Mouse (Mus musculus) neural tube, embryonic 15.5 days (tissue): ENCODE measurements around the gene Gm6525. TPM values are rescaled to one million over a fixed set of nuclear protein-coding genes. Genes with fewer than 3 reads are reported as not detected.

Source experiments
- ATAC-seq: fragments of 200-750 bp; cut with Nextera tagmentation; 2 replicates; pipeline ENCODE4 v1.8.0; 2017; ENCODE audit warnings: mild to moderate bottlenecking, moderate TSS enrichment, moderate library complexity; ENCODE audit not compliant: low FRiP score
- H3K27ac ChIP-seq: fragments of 300-500 bp; sonication (generic); replicated peaks from 2 replicates; pipeline ENCODE4 v1.5.1; 2015; ENCODE audit warnings: mild to moderate bottlenecking, inconsistent platforms
- H3K27me3 ChIP-seq: fragments of 300-500 bp; sonication (generic); replicated peaks from 2 replicates; pipeline ENCODE4 v1.6.1; 2015; ENCODE audit warnings: inconsistent platforms
- H3K36me3 ChIP-seq: fragments of 300-500 bp; sonication (generic); 2 replicates; pipeline ENCODE4 v1.6.1; 2015; ENCODE audit warnings: inconsistent platforms
- H3K4me1 ChIP-seq: fragments of 300-500 bp; sonication (generic); 2 replicates; pipeline ENCODE4 v1.6.1; 2015; ENCODE audit warnings: inconsistent platforms
- H3K4me2 ChIP-seq: fragments of 300-500 bp; sonication (generic); 2 replicates; pipeline ENCODE4 v1.6.1; 2015; ENCODE audit warnings: inconsistent platforms, mild to moderate bottlenecking, moderate library complexity
- H3K4me3 ChIP-seq: fragments of 300-500 bp; sonication (generic); replicated peaks from 2 replicates; pipeline ENCODE4 v1.5.1; 2015; ENCODE audit warnings: mild to moderate bottlenecking, inconsistent platforms
- H3K9ac ChIP-seq: fragments of 300-500 bp; sonication (generic); replicated peaks from 2 replicates; pipeline ENCODE4 v1.6.1; 2015; ENCODE audit warnings: mild to moderate bottlenecking, inconsistent platforms
- H3K9me3 ChIP-seq: fragments of 300-500 bp; sonication (generic); replicated peaks from 2 replicates; pipeline ENCODE4 v1.6.1; 2016; ENCODE audit warnings: inconsistent platforms
- WGBS: fragments of 180-500 bp; shearing (Covaris S2); methylation state at CpG from one replicate; pipeline ENCODE4 v1.1.7; 2015; ENCODE audit warnings: mixed read lengths; 5-methylcytosine and 5-hydroxymethylcytosine counted together
- polyA plus RNA-seq: library from polyadenylated mRNA; unstranded; fragments of >200 nt; fragmentation: Nextera tagmentation; extraction: Ambion mirVana; gene quantifications from 2 replicates; pipeline ENCODE4 v1.2.1, GENCODE M21; 2015

Gene Gm6525
- polyA plus RNA-seq, 1 experiment from 2014 or later: 2.4 TPM

DNA sequence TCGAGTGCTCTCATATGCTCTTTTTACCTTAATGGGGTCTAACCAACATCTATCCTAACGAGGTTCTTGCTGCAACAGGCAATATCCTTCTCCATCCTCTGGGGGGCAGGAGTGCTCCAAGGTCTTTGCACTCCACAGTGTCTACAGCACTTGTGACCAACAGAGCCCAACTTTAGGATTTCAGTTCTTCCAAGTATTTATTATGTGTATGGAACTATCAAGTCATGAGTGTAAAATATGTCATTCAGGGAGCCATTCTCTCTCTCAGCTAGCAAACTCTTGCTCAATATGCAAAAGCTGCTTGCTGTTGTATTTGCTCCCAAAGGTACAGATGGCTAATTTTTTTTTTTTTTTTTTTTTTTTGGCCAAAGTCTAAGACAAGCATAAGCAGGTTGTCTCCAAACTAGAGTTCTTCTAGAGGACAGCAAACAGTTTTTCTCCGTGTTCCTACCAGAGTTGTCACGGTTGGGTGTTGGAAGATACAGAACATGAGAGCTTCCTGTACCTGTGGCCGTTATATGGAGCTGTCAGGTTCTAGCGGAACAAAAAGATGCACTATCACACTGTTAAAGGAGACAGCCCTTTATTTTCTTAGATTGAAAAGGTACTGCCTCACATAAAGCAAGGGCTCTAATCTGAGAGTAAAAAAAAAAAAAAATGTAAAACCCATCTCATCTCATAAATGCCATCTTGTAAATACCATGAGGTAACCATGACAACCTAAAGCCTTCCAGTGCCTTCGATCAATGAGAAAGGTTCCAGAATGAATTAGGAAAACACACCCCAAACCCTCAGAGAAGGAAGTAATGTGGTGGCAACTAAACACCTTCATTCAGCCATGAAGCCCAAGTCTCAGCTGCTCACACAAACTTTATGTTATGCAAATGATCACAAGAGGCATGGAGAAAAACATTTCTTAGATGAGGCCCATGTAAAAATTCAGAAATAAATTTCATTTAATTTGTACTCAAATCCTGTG is 1.7 kb downstream of the Gm6525 start:
- Histone ChIP-seq H3K4me2 (no peak overlapping the region), H3K4me3 (no peak overlapping the region), H3K27ac (no peak overlapping the region), H3K4me1 (no peaks in the 10 kb centered on the region; the same call in 1 of the 2 replicates), H3K9ac (no peak overlapping the region), H3K27me3 (no peaks in the 10 kb centered on the region), H3K36me3 (peaks cover 36% of the 10 kb centered on the region), H3K9me3 (no peaks in the 10 kb centered on the region)
- WGBS: 47% methylated on average over 7 of the region's 7 CpGs
- peak; percentile 79 for ATAC-seq

DNA sequence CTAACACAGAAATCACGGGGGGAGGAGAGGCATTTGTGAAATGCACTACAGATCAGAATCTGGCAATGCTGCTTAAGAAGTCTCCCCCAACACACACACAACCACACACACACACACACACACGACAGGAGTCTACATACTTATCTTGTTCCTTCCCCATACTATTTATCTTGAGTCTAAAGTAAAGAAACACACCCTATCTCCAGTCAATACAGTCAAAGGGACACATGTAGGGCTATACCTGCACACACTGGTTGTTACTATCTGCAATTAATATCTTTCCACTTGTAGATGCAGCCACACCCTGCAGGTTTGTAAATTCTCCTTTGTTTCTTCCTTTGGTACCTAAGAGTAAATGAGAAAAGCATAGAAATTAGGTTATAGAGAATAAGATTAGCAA is 3.9 kb downstream of the Gm6525 start:
- Histone ChIP-seq H3K9me3 (no peaks in the 10 kb centered on the region), H3K9ac (no peak overlapping the region), H3K27me3 (no peaks in the 10 kb centered on the region), H3K4me1 (peaks cover 10% of the 10 kb centered on the region; the same call in 1 of the 2 replicates), H3K4me3 (no peak overlapping the region), H3K36me3 (peaks cover 20% of the 10 kb centered on the region), H3K4me2 (no peak overlapping the region), H3K27ac (no peak overlapping the region)
- no peak for ATAC-seq
- WGBS: 82% methylated on average over 2 of the region's 2 CpGs

DNA sequence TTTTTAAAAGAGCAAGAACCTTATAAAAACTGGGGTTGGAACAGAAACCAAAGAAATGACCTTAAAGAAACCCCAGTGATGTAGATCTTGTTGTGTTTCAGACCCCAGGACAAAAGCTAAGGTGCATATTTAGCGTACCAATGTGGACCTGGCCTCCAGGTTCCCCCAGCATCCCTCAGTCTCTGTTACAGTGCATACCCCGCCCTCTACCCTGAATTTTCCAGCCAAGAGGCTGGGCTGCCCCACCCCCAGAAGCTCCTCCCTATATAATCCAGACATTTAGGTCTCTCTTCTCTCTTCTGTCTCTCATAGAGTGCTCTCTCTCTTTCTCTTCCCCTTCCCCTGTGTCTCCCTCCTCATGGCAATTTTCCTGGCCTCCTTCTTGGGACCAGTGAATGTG is 6.4 kb downstream of the Gm6525 start:
- H3K4me3 ChIP-seq: no peak overlapping the region
- no peaks in the 10 kb centered on the region for H3K9me3 ChIP-seq
- H3K27ac ChIP-seq: no peak overlapping the region
- no peak overlapping the region for H3K4me2 ChIP-seq
- WGBS: 90% methylated on average over 2 of the region's 2 CpGs
- peaks cover 10% of the 10 kb centered on the region; the same call in 1 of the 2 replicates for H3K4me1 ChIP-seq
- H3K27me3 ChIP-seq: no peaks in the 10 kb centered on the region
- peaks cover 20% of the 10 kb centered on the region for H3K36me3 ChIP-seq
- ATAC-seq: no peak
- no peak overlapping the region for H3K9ac ChIP-seq

- H3K27ac ChIP-seq: no peak overlapping the region
Observed at GRCm38 (mm10) chr3:84181102-84181501, 7.2 kb downstream of the Gm6525 start.

DNA sequence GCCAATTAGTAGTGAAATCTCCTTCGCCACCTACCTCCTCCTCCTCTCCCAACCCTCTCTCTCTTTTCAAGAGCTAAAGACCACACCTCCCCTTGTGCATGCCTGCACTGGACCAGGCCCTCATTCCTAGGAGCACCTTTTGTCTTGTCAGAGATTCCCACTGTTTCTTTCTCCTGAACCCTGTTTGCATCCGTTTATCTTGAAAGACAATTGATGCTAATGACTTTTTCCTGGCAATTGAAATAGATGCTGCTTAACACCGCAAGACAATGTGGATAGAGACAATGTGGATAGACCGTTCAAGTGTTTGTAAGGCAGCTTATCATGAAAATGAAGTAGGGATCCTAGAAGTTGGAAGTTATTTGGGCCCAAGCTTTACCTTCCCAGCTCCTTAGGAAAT is 7.8 kb downstream of the Gm6525 start:
- Histone ChIP-seq H3K4me3 (no peak overlapping the region), H3K9ac (no peak overlapping the region), H3K27ac (no peak overlapping the region), H3K4me2 (no peak overlapping the region), H3K27me3 (no peaks in the 10 kb centered on the region), H3K9me3 (no peaks in the 10 kb centered on the region), H3K36me3 (peaks cover 15% of the 10 kb centered on the region), H3K4me1 (peaks cover 10% of the 10 kb centered on the region; the same call in 1 of the 2 replicates)
- 21% methylated on average over 4 of the region's 4 CpGs for WGBS
- no peak for ATAC-seq

More at GRCm38 (mm10) chr3:84181102-84181501, 7.2 kb downstream of the Gm6525 start:
- Histone ChIP-seq H3K27me3 (no peaks in the 10 kb centered on the region), H3K9me3 (no peaks in the 10 kb centered on the region), H3K4me3 (no peak overlapping the region), H3K9ac (no peak overlapping the region), H3K36me3 (peaks cover 20% of the 10 kb centered on the region), H3K4me2 (no peak overlapping the region), H3K4me1 (peaks cover 10% of the 10 kb centered on the region; the same call in 1 of the 2 replicates)
- ATAC-seq: no peak
- WGBS: 54% methylated on average over 8 of the region's 8 CpGs

- 62% methylated on average over 10 of the region's 10 CpGs for WGBS
- H3K36me3 ChIP-seq: peaks cover 30% of the 10 kb centered on the region
Observed at GRCm38 (mm10) chr3:84189629-84190173, 15.8 kb downstream of the Gm6525 start.

DNA sequence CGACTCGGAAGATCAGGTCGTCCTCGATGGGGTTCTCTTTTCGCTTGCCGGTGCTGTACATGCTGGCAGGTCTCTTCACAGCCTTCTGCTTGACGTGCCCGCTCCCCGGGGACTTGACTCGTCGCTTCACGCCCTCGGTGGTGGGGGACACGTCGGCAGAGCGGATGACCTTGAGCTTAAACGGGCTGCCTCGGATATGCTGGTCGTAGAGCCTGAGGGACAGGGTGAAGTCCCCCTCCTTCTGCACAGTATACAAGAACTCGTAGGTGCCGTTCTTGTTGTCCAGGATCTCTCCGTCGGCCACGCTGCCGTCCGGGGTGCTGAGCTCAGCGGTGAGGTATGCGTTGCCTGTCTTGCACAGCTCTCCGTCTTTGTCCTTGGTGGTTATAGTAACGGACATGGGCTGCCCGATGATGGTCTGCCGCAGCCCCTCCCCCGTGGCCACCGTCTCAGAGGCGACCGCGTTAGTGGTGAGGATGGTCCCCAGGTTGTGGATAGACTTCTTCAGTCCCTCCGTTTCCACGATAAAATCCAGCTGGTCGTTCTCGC is 16.7 kb downstream of the Gm6525 start:
- Histone ChIP-seq H3K36me3 (peaks cover 30% of the 10 kb centered on the region), H3K9me3 (no peaks in the 10 kb centered on the region), H3K9ac (no peak overlapping the region), H3K4me2 (peak overlapping the region; percentile 41), H3K27me3 (no peaks in the 10 kb centered on the region), H3K4me1 (peaks cover 19% of the 10 kb centered on the region), H3K27ac (no peak overlapping the region), H3K4me3 (no peak overlapping the region)
- WGBS: 15% methylated on average over 41 of the region's 41 CpGs
- ATAC-seq: peak; percentile 39; the same call in 1 of the 2 replicates

More at GRCm38 (mm10) chr3:84189629-84190173, 15.8 kb downstream of the Gm6525 start:
- Histone ChIP-seq H3K4me3 (no peak overlapping the region), H3K27ac (no peak overlapping the region), H3K4me1 (peaks cover 19% of the 10 kb centered on the region), H3K4me2 (peak overlapping the region; percentile 41), H3K27me3 (no peaks in the 10 kb centered on the region), H3K9me3 (no peaks in the 10 kb centered on the region), H3K9ac (no peak overlapping the region)
- no peak for ATAC-seq

DNA sequence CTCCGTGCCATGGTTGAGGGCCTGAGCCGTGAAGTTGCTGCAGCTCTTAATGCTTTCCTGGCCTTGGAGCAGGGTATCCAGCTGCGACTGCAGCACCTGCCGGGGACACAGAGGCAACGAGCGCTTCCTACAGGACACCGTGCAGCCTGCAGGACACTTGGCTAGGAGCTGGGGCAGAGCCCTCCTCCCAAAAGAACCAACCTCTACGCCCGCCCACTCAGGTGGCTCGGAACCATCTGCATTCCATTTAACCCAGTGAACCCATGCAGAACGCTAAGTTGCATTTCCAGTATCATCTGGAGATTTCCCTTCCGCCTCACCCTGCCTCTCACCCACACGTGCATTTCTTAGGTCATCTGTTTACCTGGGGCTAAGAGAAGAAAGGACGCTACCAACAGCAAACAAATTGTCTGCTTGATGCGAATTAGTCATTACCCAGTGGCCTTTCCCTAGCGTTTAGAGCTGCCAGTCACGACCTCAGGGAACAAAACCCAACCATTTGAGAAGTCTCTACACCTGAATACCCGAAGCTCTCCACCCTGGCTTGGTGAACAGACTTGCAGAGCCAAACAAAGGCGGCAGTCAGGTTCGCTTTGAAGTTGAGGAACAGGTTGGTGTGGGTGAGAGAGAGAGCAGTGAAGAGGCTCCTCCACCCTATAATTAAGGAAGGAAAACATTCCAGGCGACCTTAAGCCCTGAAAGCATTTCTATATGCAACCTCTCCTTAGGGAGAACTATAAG is 17.4 kb downstream of the Gm6525 start:
- 49% methylated on average over 21 of the region's 21 CpGs for WGBS
- H3K4me2 ChIP-seq: peak overlapping the region; percentile 41; the same call in 1 of the 2 replicates
- H3K36me3 ChIP-seq: peaks cover 32% of the 10 kb centered on the region
- H3K9ac ChIP-seq: no peak overlapping the region
- H3K9me3 ChIP-seq: no peaks in the 10 kb centered on the region
- H3K27me3 ChIP-seq: no peaks in the 10 kb centered on the region
- no peak overlapping the region for H3K27ac ChIP-seq
- ATAC-seq: peak; percentile 56
- H3K4me3 ChIP-seq: no peak overlapping the region
- H3K4me1 ChIP-seq: peaks cover 19% of the 10 kb centered on the region

DNA sequence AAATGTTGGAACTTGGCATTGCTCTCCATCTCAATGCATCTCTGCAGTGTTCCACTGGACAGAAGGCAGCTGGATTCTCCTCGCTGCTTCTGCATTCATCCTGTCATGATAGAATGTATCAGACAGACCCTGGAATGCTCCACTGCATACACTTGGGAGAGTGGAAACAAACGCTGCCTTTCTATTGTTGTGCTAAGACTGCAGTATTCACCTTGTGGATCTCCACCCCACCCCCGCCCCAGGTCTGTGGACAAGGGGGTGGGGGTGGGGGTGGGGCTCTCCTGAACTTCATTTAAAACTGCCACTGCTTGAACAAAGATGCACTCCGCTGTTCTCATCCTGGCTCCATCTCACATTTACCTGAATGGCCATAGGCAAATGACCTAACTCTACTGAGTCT is 20.0 kb downstream of the Gm6525 start:
- H3K27ac ChIP-seq: no peak overlapping the region
- H3K4me2 ChIP-seq: no peak overlapping the region
- no peaks in the 10 kb centered on the region for H3K27me3 ChIP-seq
- no peak overlapping the region for H3K4me3 ChIP-seq
- WGBS: 62% methylated on average over 4 of the region's 4 CpGs
- no peak overlapping the region for H3K9ac ChIP-seq
- peaks cover 17% of the 10 kb centered on the region for H3K4me1 ChIP-seq
- no peak for ATAC-seq
- H3K9me3 ChIP-seq: no peaks in the 10 kb centered on the region
- H3K36me3 ChIP-seq: peaks cover 35% of the 10 kb centered on the region

GRCm38 (mm10) chr3:84198229-84198628 is 24.3 kb downstream of the Gm6525 start:
- 96% methylated on average over 3 of the region's 3 CpGs for WGBS
- no peak overlapping the region for H3K4me3 ChIP-seq
- no peak for ATAC-seq
- H3K4me1 ChIP-seq: peaks cover 14% of the 10 kb centered on the region
- no peaks in the 10 kb centered on the region for H3K27me3 ChIP-seq
- no peak overlapping the region for H3K9ac ChIP-seq
- H3K27ac ChIP-seq: no peak overlapping the region
- no peak overlapping the region for H3K4me2 ChIP-seq
- no peaks in the 10 kb centered on the region for H3K9me3 ChIP-seq
- 0 out of 2 replicates have a peak, but pooled peaks cover 9% of the 10 kb centered on the region for H3K36me3 ChIP-seq

DNA sequence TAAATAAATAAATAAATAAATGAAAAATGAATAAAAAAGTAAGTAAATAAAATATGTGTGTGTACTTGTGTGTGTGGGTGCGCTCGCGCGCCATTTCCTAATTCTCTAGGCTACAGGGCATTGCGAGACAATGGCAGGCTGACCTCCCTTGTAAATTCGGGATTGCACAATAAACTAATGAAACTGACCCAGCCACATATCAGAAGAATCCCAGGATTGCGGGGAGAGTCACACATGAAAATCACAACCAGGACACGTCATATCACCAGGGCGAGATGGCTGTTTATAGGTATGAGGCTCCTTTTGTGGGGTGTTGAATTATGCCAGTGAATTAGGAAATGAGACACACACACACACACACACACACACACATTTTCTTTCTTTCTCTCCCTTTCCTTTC is 25.6 kb downstream of the Gm6525 start:
- H3K9me3 ChIP-seq: no peaks in the 10 kb centered on the region
- H3K4me3 ChIP-seq: no peak overlapping the region
- no peak for ATAC-seq
- H3K27ac ChIP-seq: no peak overlapping the region
- no peak overlapping the region for H3K9ac ChIP-seq
- H3K27me3 ChIP-seq: no peaks in the 10 kb centered on the region
- H3K4me2 ChIP-seq: no peak overlapping the region
- peaks cover 14% of the 10 kb centered on the region for H3K4me1 ChIP-seq
- H3K36me3 ChIP-seq: peaks cover 9% of the 10 kb centered on the region; the same call in 1 of the 2 replicates
- 87% methylated on average over 9 of the region's 9 CpGs for WGBS
